Mouse (Mus musculus) mature B cell (primary cell): Measurements from ENCODE around the gene Tmem150c.

ENCODE experiments used
- in situ Hi-C: fragments of 300-500 bp; cut with MboI; formaldehyde crosslinking; loops from 2 replicates; pipeline ENCODE4 v1.14.3; 2019

The Tmem150c gene

DNA sequence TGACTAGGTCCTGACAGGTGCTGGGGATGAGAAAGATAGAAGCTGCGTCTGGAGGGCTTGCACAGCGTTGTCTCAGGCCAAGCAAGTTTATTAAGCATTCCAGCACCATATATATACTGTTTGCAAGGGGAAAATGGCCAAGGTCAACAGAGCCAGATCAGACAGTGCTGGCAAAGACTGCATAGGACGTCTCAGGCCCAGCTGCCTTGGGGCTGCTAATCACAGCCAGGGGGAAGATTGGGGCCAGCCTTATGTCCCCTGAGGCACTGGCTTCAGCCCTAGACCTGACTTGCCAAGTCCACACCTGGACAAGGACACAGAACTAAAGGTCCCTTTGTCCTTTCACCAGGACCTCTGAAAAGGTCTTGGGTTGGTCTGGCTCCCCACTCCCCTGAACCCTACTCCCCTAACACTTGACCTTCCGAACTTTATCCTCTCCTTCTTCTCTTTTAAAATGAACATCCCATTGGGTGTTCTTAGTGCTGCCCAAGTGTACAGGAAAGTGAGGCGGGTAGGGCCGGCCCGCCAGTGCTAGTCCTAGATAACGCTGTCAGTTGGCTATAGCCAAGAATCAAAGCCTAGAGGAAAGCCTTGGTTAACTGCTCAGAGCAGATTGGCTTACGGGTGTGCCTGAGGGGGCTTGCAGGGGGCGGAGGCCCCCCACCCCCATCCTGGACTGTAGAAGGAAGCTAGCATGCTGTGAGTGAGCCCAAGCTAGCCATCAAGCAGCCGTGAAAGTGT, 104.6 kb downstream of the Tmem150c start:
- in situ Hi-C loops: loop anchor here (25.0 kb wide), 1 partner anchor 182 kb away; no protein-coding TSS in a partner anchor

GRCm38 (mm10) chr5:100052728-100053127, 106.9 kb downstream of the Tmem150c start:
- in situ Hi-C loops: loop anchor here (25.0 kb wide), 1 partner anchor 185 kb away; no protein-coding TSS in a partner anchor

DNA sequence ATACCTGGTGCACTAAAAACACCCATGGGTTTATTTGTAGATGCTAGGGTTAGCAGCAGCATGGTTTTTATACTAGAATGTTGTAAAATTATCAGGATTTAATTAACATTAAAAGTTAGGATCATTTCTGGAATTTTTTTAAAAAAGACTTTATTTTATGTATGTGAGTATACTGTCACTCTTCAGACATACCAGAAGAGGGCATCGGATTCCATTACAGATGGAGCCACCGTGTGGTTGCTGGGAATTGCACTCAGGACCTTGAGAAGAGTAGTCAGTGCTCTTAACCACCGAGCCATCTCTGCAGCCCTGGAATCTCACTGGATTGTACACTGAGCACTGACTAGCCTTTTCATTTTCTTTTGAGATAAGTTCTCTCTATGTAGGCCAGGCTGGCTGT, 109.7 kb downstream of the Tmem150c start:
- in situ Hi-C loops: loop anchor here (25.0 kb wide), 2 partner anchors 187 to 838 kb away; no protein-coding TSS in a partner anchor

DNA sequence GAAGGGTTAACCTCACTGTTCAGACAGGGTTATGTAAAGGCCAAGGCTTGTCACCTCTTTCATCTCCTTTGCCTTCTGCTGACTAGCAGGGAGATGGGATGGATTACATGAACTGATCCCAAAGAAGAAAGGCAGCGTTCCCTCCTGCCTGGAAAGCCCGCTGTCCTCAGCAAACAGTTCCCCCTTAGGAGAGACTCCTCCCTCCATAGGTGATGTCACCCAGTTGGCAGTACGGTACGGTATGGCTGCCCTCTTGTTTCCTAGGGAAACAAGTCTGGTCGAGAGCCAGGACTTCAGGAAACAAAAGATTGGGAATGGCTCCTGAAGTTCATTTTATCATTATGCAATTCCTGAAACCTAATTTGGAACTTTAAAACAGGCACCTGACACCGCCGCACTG, 111.7 kb downstream of the Tmem150c start:
- in situ Hi-C loops: loop anchor here (25.0 kb wide), 1 partner anchor 836 kb away; no protein-coding TSS in a partner anchor

DNA sequence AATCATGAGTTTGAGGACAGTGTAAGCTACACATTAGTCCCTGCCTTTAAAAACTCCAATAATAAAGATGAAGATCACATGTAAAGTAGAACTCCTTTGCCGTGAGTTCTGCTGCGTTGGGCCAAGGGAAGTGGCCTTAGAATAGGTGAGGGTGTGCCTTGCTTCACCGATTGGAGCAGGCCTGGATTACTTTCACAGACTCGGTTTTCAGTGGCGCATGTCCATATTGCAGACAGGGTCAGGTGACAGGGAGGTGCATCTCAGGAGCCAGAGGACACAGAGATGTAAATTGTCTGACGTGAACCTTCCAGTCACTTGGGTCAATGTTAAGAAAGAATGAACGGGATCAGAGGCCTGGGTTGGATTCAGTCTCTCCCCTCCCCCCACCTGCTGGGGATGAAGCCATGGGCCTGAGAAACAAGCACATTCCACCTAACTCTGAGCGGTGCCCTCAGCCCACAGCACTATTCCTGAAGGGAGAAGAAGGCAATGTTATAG, 112.4 kb downstream of the Tmem150c start:
- in situ Hi-C loops: loop anchor here (25.0 kb wide), 1 partner anchor 835 kb away; no protein-coding TSS in a partner anchor

GRCm38 (mm10) chr5:100046096-100046495, 113.5 kb downstream of the Tmem150c start:
- in situ Hi-C loops: loop anchor here (25.0 kb wide), 1 partner anchor 834 kb away; no protein-coding TSS in a partner anchor

GRCm38 (mm10) chr5:100044621-100045020, 115.0 kb downstream of the Tmem150c start:
- in situ Hi-C loops: loop anchor here (25.0 kb wide), 1 partner anchor 832 kb away; no protein-coding TSS in a partner anchor

GRCm38 (mm10) chr5:100044030-100044429, 115.6 kb downstream of the Tmem150c start:
- in situ Hi-C loops: loop anchor here (25.0 kb wide), 1 partner anchor 832 kb away; no protein-coding TSS in a partner anchor

GRCm38 (mm10) chr5:100043361-100043760, 116.2 kb downstream of the Tmem150c start:
- in situ Hi-C loops: loop anchor here (25.0 kb wide), 1 partner anchor 831 kb away; no protein-coding TSS in a partner anchor

DNA sequence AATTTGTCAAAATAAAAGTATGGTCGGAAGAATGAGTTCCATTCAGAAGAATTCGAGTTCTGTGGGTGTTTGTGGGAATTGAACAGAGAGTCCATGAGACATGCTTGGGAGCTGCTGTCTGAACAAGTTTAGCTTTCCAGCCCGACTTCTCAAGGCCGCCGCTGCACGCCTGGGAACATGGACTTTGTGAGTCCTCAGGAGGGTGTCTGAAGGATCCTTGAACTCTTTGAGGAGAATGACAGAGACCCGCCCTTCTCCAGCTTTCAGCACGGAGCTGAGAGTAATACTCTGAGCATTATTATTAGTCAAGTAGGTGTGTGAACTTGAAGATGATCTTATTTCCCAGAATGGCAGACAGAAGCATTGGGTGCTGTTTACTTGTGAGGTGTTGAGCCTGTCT, 117.1 kb downstream of the Tmem150c start:
- in situ Hi-C loops: loop anchor here (25.0 kb wide), 1 partner anchor 830 kb away; no protein-coding TSS in a partner anchor

GRCm38 (mm10) chr5:100041272-100041671, 118.3 kb downstream of the Tmem150c start:
- in situ Hi-C loops: loop anchor here (25.0 kb wide), 1 partner anchor 829 kb away; no protein-coding TSS in a partner anchor

DNA sequence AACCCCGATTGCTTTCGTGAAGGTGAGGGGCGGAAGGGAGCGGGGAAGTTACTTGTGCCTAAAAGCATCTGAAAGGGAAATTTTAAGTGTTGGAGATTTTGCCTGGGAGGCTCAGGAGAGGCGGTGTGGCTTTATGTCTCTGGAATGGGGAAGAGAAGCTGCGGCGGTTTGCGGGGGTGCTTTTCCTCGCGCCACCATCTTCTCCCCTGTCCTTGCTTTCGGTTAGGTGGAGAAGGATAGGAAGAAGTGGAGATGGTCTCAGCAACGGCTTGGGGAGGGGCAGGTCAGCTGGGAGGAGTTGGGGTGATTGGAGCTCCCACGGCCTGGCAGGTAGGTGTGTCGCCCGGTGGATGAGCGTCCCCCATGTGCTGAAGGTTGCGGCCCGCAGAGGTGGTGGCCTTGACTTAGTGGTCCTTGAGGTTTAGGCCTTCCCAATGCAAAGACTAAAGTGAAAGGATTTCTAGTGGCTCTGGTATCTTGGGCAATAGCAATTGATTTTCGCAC, 119.3 kb downstream of the Tmem150c start:
- in situ Hi-C loops: loop anchor here (25.0 kb wide), 1 partner anchor 828 kb away; no protein-coding TSS in a partner anchor

DNA sequence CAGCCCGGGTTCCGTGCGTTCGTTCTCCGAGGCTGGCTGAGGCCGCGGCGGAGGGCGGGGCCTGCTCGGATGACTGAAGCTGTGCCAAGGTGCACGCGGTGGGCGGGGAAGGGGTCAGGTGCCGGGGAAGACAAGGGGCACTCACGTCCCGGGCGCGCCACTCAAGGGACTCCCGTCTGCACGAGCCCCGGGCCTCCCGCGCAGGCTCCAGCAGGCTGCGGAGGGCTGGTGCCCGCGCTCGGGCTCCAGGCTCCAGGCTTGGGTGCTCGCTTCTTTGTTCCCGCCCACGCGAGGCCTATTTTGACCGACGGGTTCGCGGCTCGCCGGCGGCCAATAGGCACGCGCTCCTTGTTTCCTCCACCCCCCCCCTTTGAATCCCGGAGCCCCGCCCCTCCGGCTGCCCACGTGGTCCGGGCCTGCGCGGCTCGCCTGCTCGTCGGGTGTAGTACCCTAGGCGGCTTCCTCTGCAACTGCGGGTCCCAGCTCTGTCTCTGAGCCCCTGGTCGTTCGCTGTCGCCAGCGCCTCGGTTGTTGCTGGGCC, 119.9 kb downstream of the Tmem150c start, which contains the start of the genes Hnrnpdl and Enoph1:
TSS of gene Hnrnpdl (minus strand) at position 63 of the 541 bp plus-strand sequence.
TSS of gene Enoph1 (plus strand) at position 384 of the 541 bp plus-strand sequence.
- in situ Hi-C loops: loop anchor here (5.0 to 25.0 kb wide), 2 partner anchors 57 to 827 kb away; no protein-coding TSS in a partner anchor

DNA sequence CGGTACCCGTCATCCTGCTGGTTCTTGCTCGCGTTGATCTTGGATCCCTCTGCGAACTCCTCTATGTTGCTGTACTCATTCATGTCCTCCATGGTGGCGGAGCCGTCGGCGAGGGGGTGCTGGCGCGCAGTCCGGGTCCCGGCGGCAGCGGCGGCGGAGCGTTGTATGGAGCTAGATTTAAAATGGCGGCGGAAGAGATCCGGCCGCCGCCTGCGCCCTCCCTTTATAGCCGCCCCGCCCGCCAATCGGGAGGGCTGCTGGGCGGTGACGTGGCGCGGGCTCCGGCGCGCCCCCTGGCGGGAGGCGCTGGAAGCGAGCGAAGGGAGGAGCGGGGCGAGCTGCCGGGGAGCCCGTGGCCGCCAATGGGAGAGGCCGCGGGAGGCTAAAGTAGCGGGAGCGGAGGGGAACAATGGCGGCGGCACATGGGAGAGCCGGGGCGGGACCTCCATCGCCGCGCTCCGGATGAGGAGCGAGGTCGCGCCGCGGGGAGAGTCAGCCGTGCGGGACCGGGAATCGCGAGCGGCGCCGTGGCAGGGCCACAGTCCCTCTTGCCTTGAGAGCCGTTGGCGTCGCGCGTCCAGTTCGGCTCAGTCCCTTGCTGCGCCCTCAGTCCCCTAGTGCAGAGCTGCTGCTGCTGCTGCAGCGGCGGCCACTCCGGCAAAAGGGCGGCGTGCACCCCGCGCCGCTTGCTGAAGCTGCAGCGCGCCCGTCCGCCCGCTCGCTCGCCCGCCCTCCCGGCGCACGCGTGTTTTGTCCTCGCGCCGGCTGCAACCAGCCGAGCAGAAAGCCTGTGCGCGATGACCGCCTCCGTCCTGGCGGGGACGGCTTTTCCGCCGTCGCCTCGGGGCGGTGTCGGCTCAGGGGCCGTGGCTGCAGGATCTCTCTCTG, 120.7 kb downstream of the Tmem150c start:
- in situ Hi-C loops: loop anchor here (5.0 to 25.0 kb wide), 2 partner anchors 57 to 827 kb away; no protein-coding TSS in a partner anchor

GRCm38 (mm10) chr5:100037965-100038713, 121.5 kb downstream of the Tmem150c start:
- in situ Hi-C loops: loop anchor here (5.0 to 25.0 kb wide), 2 partner anchors 56 to 826 kb away; no protein-coding TSS in a partner anchor

- in situ Hi-C loops: loop anchor here (5.0 to 25.0 kb wide), 2 partner anchors 54 to 824 kb away; no protein-coding TSS in a partner anchor
Measured at GRCm38 (mm10) chr5:100036681-100037080, 122.9 kb downstream of the Tmem150c start.

DNA sequence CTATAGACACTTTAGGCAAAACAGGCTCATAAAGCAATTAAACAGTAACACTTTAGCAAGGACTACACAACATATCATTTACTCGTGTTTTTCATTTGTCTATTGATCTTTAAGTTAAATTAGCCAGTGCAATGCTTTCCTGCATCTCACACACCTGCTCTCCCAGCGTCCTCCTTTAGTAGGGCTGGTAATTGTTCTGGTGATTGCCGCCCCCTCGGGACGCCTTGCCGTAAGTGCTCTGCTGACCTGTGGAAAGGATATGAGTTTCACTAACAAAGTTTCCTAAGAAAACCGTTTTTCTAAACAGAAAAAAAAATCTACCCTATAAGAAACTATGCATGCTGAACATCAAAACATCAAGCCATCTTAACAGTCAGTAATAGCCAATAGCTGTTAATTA, 123.7 kb downstream of the Tmem150c start:
- in situ Hi-C loops: loop anchor here (5.0 to 25.0 kb wide), 2 partner anchors 54 to 824 kb away; no protein-coding TSS in a partner anchor

GRCm38 (mm10) chr5:100032646-100033045, 127.0 kb downstream of the Tmem150c start:
- in situ Hi-C loops: loop anchor here (25.0 kb wide), 1 partner anchor 820 kb away; no protein-coding TSS in a partner anchor

GRCm38 (mm10) chr5:100032107-100032506, 127.5 kb downstream of the Tmem150c start:
- in situ Hi-C loops: loop anchor here (25.0 kb wide), 1 partner anchor 820 kb away; no protein-coding TSS in a partner anchor
